Mouse (Mus musculus) brain, embryonic 14.5 days (tissue): ENCODE measurements around the gene Casq2. TPM values are rescaled to one million over a fixed set of nuclear protein-coding genes. Genes with fewer than 3 reads are reported as not detected.

Experiments used
- DNase-seq: peaks from one replicate; pipeline ENCODE4 v3.0.0-alpha.2; 2011; ENCODE audit warnings: low read depth
- CTCF ChIP-seq: fragments of 200-500 bp; IDR thresholded peaks from 2 replicates; pipeline ENCODE4 v1.5.1; 2012; ENCODE audit warnings: inconsistent platforms, mild to moderate bottlenecking, moderate library complexity, borderline replicate concordance; ENCODE audit not compliant: insufficient read depth, insufficient read length; ENCODE audit errors: extremely low read depth
- POLR2A ChIP-seq: fragments of 200-500 bp; IDR thresholded peaks from 2 replicates; pipeline ENCODE4 v1.6.1; 2012; ENCODE audit warnings: mild to moderate bottlenecking, inconsistent platforms, borderline replicate concordance; ENCODE audit not compliant: poor library complexity, insufficient read depth, insufficient read length, severe bottlenecking; ENCODE audit errors: extremely low read depth
- polyA plus RNA-seq: library from polyadenylated mRNA; depleted of rRNA; stranded (reverse); fragments of >200 nt; gene quantifications from 2 replicates; pipeline ENCODE4 v1.2.3, GENCODE M21; 2012

Casq2 gene
- polyA plus RNA-seq, 1 experiment: 1.3 TPM

- no peak for TF ChIP-seq POLR2A
- TF ChIP-seq CTCF: no peak
- DNase-seq: no peak
Measured at GRCm38 (mm10) chr3:102063273-102064120, 22.7 kb upstream of the Casq2 start.

GRCm38 (mm10) chr3:102064566-102064965 is 21.6 kb upstream of the Casq2 start:
- no peak for DNase-seq
- TF ChIP-seq POLR2A: no peak
- TF ChIP-seq CTCF: no peak

- DNase-seq: no peak
- no peak for TF ChIP-seq CTCF
- TF ChIP-seq POLR2A: no peak
Measured at GRCm38 (mm10) chr3:102067306-102067705, 18.9 kb upstream of the Casq2 start.

GRCm38 (mm10) chr3:102067861-102068260 is 18.4 kb upstream of the Casq2 start:
- TF ChIP-seq POLR2A (no peak), CTCF (no peak)

GRCm38 (mm10) chr3:102069260-102069659 is 17.0 kb upstream of the Casq2 start:
- TF ChIP-seq CTCF (no peak), POLR2A (no peak)
- no peak for DNase-seq

More at GRCm38 (mm10) chr3:102067861-102068260, 18.4 kb upstream of the Casq2 start:
- DNase-seq: no peak

GRCm38 (mm10) chr3:102069686-102070085 is 16.5 kb upstream of the Casq2 start:
- no peak for TF ChIP-seq CTCF
- TF ChIP-seq POLR2A: no peak
- no peak for DNase-seq

- peak; percentile 52 for DNase-seq
- TF ChIP-seq POLR2A: no peak
- no peak for TF ChIP-seq CTCF
Measured at GRCm38 (mm10) chr3:102070360-102070759, 15.9 kb upstream of the Casq2 start.

- peak; percentile 68 for DNase-seq
- TF ChIP-seq POLR2A (no peak), CTCF (no peak)
Measured at GRCm38 (mm10) chr3:102071016-102071415, 15.2 kb upstream of the Casq2 start.

GRCm38 (mm10) chr3:102079413-102079812 is 6.8 kb upstream of the Casq2 start:
- DNase-seq: no peak
- no peak for TF ChIP-seq POLR2A
- no peak for TF ChIP-seq CTCF

- TF ChIP-seq POLR2A (no peak), CTCF (peak; percentile 83)
Measured at GRCm38 (mm10) chr3:102081862-102082261, 4.4 kb upstream of the Casq2 start.

GRCm38 (mm10) chr3:102083589-102084230 is 2.5 kb upstream of the Casq2 start:
- DNase-seq: no peak
- TF ChIP-seq POLR2A (no peak), CTCF (no peak)

More at GRCm38 (mm10) chr3:102081862-102082261, 4.4 kb upstream of the Casq2 start:
- DNase-seq: peak; percentile 84

- DNase-seq: no peak
Measured at GRCm38 (mm10) chr3:102084833-102085491, 1.3 kb upstream of the Casq2 start.

More at GRCm38 (mm10) chr3:102084833-102085491, 1.3 kb upstream of the Casq2 start:
- no peak for TF ChIP-seq CTCF
- TF ChIP-seq POLR2A: no peak
